Mouse (Mus musculus) frontal cortex, adult (tissue): ENCODE data around the gene Gm11127.
"Not testable (repeated sequence)": the region's sequence is repeated elsewhere in the genome, so short reads cannot be mapped to it uniquely, and the experiment has no call there.

Experiments
- ATAC-seq: cut with Nextera tagmentation; 2 replicates; pipeline ENCODE4 v1.9.2; 2017; ENCODE audit warnings: mild to moderate bottlenecking, moderate library complexity, mixed read lengths; ENCODE audit not compliant: low TSS enrichment

Gene Gm11127

DNA sequence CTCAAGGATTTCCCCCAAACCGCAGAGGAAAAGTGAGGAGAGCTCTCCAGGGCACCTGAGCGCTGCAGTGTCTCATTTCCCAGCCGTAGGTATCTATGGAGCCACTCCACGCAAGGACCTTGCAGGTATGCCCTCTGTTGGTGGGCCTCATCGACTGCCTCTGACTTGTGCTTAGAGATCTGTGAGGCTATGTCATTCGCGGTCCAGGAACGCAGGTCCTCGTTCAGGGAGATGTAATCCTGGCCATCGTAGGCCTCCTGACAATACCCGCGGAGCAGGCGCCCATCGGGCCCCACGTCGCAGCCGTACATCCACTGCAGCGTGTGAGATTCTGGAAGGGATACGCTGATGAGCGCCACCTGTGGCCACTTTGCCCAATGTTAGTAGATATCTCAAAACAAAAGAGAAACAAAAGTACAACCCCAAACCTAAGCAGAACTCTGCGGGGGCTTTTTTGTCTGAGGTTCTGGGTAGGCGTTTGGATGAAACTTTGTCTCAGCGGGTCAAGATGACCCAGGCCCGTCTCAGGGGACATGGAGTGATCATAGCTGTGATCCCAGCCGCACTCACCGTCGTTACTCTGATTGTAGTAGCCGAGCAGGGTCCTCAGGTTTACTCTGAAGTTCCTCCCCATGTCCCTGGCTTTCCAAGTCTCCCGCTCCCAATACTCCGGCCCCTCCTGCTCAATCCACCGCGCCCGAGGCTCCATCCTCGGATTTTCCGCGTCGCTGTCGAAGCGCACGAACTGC is 26.4 kb downstream of the Gm11127 start:
- peak; percentile 78 for ATAC-seq

DNA sequence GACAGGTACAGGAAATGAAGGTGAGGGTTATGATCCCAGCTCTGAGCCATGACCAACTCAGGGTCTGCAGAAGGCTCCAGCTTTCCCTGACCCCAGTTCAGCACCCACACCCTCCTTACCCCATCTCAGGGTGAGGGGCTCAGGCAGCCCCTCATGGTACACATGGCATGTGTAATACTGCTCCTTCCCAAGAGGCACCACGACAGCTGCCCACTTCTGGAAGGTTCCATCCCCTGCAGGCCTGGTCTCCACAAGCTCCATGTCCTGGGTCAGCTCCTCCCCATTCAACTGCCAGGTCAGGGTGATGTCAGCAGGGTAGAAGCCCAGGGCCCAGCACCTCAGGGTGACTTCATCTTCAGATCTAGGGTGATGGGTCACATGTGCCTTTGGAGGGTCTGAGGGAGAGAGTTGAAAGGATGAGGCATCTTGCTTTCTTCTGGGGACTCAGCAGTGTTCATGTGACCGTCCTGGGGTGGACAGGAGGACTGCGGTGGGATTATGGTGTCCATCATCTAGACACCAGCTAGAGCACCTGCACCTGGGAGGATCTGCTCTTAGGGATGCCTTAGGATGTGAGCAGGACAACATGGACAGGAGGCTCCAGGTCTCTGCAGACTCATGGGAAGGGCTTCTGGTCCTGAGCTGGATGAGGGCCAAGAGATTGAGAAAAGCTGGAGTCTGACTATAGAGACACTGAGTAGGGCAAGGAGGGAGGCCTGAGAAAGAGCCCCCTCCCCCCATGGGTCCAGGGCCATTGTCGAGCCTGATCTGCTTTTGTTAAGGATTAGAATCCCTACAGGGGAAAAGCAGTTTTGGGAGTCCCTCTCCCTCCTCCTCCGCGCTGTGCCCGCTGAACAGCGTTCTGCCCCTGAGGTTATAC is 27.2 kb downstream of the Gm11127 start:
- ATAC-seq: not testable (repeated sequence)

DNA sequence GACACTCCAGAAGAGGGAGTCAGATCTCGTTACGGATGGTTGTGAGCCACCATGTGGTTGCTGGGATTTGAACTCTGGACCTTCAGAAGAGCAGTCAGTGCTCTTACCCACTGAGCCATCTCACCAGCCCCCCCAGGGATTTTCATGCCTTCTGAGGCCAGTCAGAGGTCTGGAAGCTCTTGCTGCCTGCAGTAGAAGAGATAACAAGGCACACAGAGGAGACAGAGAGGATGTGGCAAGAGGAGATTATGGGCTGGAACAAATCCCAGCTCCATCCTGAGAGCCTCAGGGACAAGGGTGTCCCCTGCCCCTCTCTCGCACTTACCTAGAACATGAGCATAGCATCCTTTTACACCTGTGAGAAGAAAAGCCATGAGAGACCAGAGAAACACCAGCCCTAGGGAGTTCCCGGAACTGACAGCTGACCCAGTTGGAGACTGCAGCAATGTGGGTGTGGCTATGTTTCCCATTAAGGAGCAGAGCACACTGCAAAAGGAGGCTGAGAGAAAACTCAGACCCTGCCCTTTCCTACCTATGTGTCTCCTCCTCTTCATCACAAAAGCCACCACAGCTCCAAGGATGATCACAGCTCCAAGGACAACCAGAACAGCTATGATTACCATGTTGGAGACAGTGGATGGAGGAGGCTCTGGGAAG is 28.0 kb downstream of the Gm11127 start:
- ATAC-seq: not testable (repeated sequence)

DNA sequence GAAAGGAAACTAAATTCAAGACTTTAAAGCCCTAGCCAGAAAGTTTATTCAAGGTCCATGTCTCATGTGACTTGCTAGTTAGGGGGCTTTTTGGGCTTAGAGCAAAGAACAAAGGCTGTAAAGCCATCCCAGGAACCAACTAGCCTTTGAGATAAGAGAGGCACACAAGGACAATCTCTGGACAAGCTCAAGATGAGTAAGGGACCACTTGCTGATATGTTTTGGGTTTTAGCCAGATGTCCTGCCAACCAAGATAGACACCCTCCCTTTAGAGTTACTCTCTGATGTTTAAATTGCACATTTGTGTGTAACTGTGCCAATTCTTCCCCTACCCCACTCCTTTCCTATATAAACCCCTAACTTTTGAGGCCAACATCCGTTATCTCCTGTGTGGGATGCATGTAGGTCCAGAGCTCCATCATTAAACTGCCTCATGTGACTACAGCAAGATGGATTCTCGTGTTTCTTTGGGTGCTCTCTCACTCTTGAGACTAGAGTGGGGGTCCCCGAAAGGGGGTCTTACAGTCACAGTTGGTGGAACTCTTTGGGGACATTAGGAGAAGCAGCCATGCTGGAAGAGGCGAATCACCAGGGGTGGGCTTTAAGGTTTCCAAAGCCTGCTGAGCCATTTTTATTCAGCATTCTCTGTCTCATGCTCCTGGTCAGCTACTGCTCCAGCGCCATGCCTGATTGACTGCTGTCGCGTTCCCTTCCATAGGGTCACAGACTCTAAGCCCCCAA is 29.1 kb downstream of the Gm11127 start:
- no peak for ATAC-seq

DNA sequence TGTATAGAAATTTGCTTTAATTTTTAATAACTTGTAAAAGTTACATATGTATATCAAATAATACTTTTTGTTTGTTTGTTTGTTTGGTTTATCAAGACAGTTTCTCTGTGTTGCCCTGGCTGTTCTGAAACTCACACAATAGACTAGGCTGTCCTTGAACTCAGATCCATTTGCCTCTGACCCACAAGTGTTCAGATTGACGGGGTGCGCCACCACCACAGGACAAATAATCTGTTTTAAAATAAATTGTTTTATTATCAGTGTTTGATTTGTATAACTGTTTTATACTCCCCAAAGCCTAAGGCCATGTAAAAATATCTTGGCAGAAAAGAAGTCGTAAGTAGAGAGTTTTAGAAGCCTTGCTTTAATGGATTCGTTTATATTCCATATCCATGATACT is 30.5 kb downstream of the Gm11127 start:
- no peak for ATAC-seq

DNA sequence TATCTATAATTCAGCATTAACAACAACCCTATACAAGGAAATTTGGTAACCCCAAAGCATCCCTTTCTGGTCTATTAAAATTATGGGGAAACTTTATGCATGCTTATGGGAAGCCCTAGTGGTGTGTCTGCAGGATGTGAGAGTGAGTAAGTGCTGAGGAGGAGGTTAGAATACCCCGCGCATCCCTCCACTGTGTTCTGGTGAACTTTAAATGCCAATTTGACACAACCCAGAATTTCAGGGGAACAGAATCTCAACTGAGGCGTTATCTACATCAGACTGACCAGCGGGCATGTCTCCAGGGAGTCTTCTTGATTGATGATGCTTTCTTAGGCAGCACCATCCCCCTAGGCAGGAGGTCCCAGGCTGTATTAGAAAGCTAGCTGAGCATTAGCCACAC is 32.3 kb downstream of the Gm11127 start:
- peak; percentile 44 for ATAC-seq

DNA sequence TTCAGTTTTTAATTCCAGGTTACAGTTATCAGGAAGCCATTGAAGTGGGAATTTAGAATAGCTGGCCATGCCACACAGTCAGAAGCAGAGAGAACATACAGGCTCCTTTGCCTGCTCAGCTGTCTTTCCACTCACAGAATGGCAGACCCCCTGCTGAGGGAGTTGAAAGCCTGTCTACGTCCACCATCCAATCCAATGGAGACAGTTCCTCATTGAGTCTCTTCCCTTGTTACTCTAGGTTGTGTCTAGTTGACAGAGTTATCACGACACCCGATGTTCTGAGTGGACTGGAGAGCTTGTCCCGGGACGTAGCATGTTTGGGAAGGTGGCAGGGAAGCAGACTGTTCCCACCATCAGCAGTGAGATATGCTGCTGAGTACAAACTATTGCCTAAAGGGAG is 33.0 kb downstream of the Gm11127 start:
- ATAC-seq: no peak

DNA sequence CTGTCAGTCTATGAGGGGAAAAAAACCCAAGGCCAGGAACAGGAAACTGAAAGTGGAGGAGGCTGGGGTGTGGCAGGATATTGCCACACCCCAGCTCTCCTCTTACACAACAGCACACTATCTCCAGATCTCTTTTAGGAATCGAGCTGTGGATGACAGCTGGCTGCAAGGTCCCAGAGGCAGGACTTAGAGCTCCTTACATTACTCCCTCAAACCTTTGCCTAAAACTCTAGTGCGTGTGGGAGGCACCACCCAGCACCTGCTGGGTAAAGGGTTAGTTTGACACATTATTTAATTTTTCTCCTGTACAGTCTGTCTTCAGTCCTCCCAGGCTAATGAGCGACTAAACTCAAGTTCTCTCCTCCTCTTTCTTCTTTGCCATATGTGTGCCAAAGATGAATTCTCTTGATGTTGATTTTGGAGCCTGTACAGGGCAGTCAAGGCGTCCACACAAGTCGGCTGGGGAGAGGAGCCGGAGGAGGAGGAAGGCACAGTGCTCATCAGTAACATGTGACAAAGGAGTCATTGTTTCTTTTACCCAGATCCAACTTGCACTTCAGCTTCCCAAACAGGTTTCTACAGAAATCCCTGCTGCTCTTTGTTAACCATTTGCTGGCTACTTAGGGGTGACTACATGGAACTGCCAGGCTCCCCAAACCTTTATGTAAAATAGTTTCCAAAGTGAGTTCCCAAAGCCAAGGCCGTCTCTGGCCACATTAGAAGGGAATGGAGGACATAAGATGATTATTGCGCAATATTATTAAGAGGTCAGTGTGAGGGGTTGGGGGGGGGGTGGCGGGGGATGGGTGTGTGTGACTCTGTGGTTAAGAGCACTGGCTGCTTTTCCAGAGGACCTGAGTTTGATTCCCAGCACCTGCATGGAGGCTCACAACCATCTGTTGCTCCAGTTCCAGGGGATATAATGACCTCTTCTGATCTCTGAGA is 34.2 kb downstream of the Gm11127 start:
- peak; percentile 74 for ATAC-seq

DNA sequence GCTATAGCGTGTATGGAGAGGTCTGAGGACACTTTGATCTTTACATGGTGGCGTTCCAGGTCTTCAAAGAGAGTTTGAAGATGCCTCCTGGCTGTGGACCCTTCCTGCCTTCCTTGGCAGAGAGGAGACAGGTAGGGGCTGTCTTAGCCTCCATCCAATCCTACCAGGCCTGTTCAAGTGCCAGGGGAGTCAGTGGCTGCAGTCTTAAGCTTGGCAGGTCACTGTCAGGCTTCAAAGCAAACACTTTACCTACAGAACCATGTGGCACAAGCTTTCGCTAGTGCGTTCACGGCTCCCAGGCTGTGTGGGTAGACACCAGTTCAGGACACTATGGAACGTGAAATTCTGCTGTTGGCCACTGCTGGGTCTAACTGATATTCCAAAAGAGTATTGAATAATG is 35.2 kb downstream of the Gm11127 start:
- ATAC-seq: no peak

DNA sequence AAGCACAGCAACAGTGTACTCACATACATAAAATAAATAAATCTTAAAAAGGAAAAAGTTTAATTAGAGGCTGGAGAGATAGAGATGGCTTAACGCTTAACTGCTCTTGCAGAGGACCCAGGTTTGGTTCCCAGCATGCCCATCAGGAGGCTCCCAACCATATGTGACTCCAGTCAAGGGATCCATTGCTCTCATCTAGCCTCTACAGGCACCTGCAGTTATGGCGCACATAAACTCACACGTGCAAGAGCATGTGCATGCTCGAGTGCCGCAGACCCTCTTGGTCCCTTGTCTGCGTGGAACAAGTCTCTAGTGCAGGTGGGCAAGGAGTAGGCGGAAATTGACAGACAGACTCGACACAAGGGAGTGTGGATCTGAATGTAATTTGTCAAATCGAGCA is 36.1 kb downstream of the Gm11127 start:
- no peak for ATAC-seq

DNA sequence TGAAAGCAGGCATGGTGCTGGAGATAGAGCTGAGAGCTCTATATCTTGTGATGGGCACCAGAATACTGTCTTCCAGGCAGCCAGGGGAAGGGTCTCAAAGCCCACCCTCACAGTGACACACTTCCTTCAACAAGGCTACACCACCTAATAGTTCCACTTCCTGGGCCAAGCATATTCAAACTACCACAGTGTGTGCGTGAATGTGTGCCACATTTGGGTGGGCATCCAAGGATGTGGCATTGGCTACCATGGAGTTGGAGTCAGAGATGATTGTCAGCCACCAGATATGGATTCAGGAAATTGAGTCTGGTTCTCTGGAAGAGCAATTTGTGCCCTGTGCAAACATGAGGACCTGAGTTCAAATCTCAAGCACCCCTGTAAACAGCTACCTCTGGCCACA is 36.9 kb downstream of the Gm11127 start:
- ATAC-seq: no peak

DNA sequence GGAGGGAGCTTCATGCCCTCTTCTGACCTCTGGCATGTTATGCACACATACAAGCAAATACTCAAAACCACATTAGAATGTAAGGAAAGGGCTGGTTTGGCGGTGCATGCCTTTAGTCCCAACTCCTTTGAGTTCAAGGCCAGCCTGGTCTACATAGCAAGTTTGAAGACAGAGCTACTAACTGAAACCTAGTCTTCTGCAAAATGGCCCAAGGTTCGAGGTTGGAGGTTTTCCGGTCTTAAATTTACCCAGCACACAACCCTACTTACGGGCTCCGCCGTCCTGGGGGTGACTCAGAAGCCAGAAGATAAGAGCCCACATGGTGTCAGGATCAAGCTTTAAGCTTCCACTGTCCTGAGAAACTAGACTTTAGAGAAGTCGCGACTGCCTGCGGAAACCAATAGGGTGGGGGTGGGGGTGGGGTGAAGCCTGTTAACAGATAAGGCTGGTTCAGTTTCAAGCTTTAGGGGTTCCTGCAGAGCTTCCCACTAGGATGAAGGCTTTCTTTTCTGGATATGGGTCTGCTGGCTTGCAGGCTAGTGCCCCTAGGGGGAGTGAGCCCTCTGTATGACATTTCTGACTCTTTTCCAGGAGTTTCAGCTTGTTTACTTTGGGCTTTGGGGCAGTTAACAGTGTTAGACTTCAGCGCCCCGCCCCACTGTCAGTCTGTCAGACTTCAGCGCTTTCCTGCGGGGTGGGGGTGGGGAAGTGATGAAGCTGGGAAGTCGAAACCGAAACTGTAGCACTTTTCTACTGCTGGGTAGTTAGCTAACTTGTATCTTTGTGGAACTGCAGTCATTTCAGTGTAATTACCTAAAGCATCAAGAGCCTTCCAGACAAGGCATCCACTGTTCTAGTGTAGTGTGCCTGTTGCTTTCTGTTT is 37.7 kb downstream of the Gm11127 start, which contains the start of gene H2-T24:
TSS of gene H2-T24 (minus strand) at position 370 of the 883 bp plus-strand sequence.
- no peak for ATAC-seq

DNA sequence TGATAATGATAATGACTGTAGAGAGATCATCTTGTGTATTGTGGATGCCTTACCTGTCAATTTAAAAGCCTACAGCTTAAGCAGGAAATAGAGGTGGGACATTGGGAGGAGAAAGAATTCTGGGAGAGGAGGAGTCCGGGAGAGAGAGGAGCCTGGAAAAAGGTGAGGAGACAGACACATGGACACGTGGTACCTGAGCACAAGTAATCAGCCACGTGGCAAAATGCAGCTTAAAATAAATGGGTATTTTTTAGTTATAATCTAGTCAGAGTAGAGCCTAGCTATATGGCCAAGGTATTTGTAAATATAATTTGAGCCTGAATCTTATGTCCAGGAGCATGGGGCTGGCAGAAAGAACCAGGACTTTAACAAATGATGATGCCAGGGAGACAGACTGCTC is 38.7 kb downstream of the Gm11127 start:
- no peak for ATAC-seq

DNA sequence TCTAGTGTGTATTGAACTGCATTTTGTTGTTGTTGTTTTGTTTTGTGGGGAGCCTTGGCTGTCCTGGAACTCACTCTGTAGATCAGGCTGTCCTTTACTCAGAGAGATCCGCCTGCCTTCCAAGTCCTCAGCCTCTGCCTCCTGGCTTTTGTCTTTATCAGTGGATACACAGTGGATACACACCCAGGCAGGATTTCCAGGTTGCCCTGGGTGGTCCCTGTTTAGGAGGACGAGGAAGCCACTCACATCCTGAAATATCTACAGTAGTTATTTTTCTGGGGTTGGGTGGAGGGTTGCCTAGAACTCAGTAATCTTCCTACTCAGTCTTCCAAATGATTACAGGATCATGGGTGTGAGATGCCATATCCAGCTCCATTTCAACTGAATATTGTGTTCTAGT is 39.2 kb downstream of the Gm11127 start:
- no peak for ATAC-seq

DNA sequence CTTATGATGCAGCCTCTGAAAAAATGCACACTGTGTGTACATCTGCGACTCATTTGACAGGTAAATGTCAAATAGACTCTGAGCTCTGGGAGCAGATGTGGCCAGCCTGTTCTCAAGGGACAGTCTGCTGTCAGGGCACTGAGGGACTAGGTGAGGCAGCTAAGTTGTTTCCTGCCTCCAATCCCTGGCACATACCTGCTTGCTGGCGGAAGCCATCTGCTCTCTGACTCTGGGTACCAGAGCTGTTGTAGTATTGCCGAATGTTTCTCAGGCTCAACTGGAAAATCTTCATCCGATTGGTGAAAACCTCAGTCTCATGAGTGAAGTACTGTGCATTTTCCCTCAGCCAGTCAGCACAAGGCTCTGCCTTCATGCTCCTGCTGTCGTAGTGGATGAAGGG is 41.1 kb downstream of the Gm11127 start:
- 0 out of 2 replicates have a peak, but pooled peaks have one; percentile 9 for ATAC-seq

DNA sequence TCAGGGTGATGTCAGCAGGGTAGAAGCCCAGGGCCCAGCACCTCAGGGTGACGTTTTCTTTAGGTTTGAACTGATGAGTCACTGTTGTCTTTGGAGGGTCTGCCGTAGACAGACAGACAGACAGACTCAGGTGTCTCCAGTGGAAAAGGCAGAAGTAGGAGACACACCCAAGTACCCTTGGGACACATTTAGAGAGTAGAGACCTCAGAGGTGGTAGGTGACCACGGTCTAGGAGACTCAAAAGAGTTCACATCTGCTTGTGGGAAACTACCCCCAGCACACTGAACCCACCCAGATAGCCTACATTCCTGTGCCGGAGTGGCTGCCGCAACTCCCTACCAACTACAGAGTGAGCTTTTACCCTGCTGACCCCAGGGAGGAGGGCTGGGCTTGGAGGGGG is 43.2 kb downstream of the Gm11127 start:
- ATAC-seq: no peak
